Mouse (Mus musculus) urinary bladder, postnatal 10 days (tissue): ENCODE results near the gene Ptpn11.

ENCODE experiments used
- DNase-seq: peaks from one replicate; pipeline ENCODE4 v3.0.0; 2022; ENCODE audit warnings: low spot score

Gene Ptpn11

GRCm38 (mm10) chr5:121081754-121082153 is 109.4 kb downstream of the Ptpn11 start:
- DNase-seq, result no peak
